Mouse (Mus musculus): Measurements from ENCODE around the gene Btnl6. TPM values are rescaled to one million over a fixed set of nuclear protein-coding genes. Genes with fewer than 3 reads are reported as not detected.
A peak's percentile ranks its signal among the peaks of the same experiment; 100 is the strongest.

Btnl6 gene
- polyA plus RNA-seq (2012; rRNA removed) = 0.15 TPM in 1 of 2 replicates, not detected in the other

DNA sequence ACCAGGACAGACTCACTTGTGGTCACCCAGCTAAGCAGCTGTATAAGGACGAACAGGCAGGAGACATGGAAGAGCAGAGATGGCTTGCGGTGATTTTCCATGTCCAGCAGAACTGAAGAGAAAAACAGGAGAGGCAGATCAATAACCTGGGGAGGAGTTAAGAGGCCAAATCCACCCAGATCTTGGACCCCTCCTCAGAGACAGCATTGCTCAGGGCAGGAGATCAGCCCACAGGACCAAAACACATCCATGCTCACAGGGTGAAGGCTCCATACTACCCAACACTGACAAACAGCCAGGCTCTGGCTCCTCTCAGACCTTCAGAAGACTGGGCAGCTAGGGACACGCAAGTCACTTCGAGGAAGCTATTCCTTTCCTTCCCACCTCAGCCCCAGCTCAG lies at the start of gene Btnl6:
Gene Btnl6 (minus strand): TSS at position 101 of the 400 bp plus-strand sequence.
- TF ChIP-seq POLR2A (IDR thresholded peaks at IDR 0.05; ENCODE audit: borderline replicate concordance, extremely low read depth, low read depth, low read length) (no peak), CTCF (IDR thresholded peaks at IDR 0.05; ENCODE audit: insufficient read depth, low read length) (no peak)
- no peak for DNase-seq
- Histone ChIP-seq H3K4me3 (replicated peaks; ENCODE audit: extremely low read depth, low read depth, low read length) (no peak within 1 kb of the TSS), H3K4me1 (ENCODE audit: control insufficient read depth, insufficient read depth, low read length) (no peaks in the 10 kb centered on the region)
- 90% methylated on average over 4 of the region's 4 CpGs for WGBS

DNA sequence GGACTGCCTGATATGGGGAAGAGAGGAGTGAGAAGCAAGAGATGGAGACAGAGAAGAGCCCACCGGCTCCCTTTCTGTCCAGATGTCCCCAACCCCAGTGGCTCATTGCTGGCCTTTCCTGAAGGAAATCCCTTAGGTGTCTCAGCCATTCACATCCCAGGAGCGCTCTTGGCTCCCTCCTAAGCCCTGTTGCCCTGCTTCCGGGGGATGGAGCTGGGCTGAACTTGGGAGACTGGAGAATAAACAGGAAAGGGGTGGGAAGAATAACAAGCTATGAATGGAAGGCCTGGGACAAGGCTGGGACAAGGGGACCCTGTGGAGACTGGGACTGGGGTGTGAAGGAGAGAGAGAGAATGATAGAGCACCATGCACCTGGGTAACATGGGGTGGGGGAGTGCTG lies 47.6 kb upstream of the Btnl6 start:
- peak overlapping the region; percentile 64 for H3K4me3 ChIP-seq (replicated peaks; ENCODE audit: extremely low read depth, low read depth, low read length)
- TF ChIP-seq POLR2A (IDR thresholded peaks at IDR 0.05; ENCODE audit: borderline replicate concordance, extremely low read depth, low read depth, low read length) (peak; percentile 88; the same call in 1 of the 2 replicates), CTCF (IDR thresholded peaks at IDR 0.05; ENCODE audit: insufficient read depth, low read length) (no peak)
- peak; percentile 37 for DNase-seq
- 22% methylated on average over 3 of the region's 3 CpGs for WGBS
- peaks cover 12% of the 10 kb centered on the region for H3K4me1 ChIP-seq (ENCODE audit: control insufficient read depth, insufficient read depth, low read length)

DNA sequence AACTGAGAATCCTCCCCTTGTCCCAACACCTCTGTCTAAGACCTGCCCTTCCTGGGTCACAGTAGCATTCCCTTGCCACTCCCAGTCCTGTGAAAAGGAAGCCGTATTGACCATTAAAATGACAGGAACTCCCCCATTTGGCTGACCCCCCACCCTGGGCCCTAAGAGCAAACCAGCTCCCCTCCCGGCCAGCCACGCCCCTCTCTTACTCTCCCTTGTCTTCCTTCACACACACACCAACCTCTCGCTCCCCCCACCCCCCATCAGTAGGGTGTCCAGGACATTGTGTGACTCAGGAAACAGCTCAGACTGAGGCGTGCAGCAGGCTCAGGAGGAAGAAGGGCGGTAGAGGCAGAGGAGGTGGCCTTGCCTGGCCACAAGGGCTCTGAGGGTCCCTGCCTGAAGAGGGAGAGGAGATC lies 46.9 kb upstream of the Btnl6 start, which contains the start of gene Notch4:
Gene Notch4 (plus strand): TSS at position 266 of the 419 bp plus-strand sequence.
- DNase-seq = peak; percentile 30
- WGBS = 5% methylated on average over 6 of the region's 6 CpGs
- TF ChIP-seq CTCF (IDR thresholded peaks at IDR 0.05; ENCODE audit: insufficient read depth, low read length) = no peak
- TF ChIP-seq POLR2A (IDR thresholded peaks at IDR 0.05; ENCODE audit: borderline replicate concordance, extremely low read depth, low read depth, low read length) = peak; percentile 92; the same call in 1 of the 2 replicates
- Histone ChIP-seq H3K4me1 (ENCODE audit: control insufficient read depth, insufficient read depth, low read length) (peaks cover 15% of the 10 kb centered on the region), H3K4me3 (replicated peaks; ENCODE audit: extremely low read depth, low read depth, low read length) (peak within 1 kb of the TSS; percentile 64)

DNA sequence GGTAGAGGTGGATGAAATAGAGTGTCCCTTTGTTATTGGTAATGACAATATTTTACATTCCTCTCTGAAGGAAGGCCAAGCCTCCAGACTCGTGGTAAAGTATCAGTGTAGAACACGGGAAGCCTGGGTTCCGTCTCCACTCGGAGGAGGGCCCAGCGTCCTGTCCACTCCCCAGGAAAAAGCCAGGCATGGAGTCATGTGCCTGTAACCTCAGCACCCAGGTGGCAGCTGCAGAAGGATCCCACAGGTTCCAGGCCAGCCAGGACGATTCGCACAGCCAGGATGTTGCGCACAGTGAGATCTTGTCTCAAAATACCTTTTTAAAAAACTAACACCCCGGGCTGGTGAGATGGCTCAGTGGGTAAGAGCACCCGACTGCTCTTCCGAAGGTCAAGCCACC lies 46.2 kb upstream of the Btnl6 start:
- WGBS = 60% methylated on average over 11 of the region's 11 CpGs
- no peak for DNase-seq
- Histone ChIP-seq H3K4me3 (replicated peaks; ENCODE audit: extremely low read depth, low read depth, low read length) (no peak overlapping the region), H3K4me1 (ENCODE audit: control insufficient read depth, insufficient read depth, low read length) (peaks cover 15% of the 10 kb centered on the region)
- TF ChIP-seq CTCF (IDR thresholded peaks at IDR 0.05; ENCODE audit: insufficient read depth, low read length) = no peak
- no peak for TF ChIP-seq POLR2A (IDR thresholded peaks at IDR 0.05; ENCODE audit: borderline replicate concordance, extremely low read depth, low read depth, low read length)

DNA sequence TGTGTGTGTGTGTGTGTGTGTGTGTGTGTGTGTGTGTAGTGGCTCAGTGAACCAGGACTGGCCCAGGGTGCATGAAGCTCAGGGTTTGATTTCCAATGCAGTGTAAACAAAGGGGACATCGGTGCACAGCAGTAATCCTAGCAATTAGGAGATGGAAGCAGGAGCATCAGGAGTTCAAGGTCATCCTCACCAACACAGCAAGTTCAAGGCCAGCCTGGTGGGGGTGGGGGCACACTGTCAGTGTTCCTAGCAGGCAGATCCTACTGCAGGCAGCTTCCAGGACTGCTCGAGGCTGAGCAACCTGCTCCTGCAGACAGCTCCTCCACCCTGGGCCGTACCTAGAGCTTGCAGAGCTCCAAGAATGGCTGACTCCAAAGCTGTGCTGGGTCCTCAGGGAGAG lies 45.4 kb upstream of the Btnl6 start:
- WGBS = 53% methylated on average over 3 of the region's 3 CpGs
- TF ChIP-seq POLR2A (IDR thresholded peaks at IDR 0.05; ENCODE audit: borderline replicate concordance, extremely low read depth, low read depth, low read length) (no peak), CTCF (IDR thresholded peaks at IDR 0.05; ENCODE audit: insufficient read depth, low read length) (no peak)
- Histone ChIP-seq H3K4me3 (replicated peaks; ENCODE audit: extremely low read depth, low read depth, low read length) (no peak overlapping the region), H3K4me1 (ENCODE audit: control insufficient read depth, insufficient read depth, low read length) (peaks cover 15% of the 10 kb centered on the region)
- DNase-seq = no peak

DNA sequence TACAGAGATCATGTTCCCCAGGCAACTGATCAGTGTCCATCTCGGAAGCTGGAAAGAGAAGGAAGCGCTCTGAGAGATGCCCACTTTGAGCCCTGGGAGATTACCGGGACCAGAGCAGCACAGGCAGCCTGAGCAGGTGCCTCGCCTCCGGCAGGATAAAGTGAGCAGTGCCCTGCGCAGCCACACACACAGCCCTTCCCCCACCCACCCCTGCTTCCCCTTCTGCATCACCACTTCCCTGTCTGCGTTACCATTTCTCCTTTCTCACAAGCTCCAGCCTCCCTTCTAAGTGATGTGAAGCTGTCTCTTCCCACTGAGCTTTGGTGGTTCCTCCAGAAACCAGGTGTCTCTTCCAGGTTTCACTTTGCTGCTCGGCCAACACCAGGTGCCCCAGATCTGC lies 44.0 kb upstream of the Btnl6 start:
- DNase-seq = no peak
- no peak for TF ChIP-seq POLR2A (IDR thresholded peaks at IDR 0.05; ENCODE audit: borderline replicate concordance, extremely low read depth, low read depth, low read length)
- Histone ChIP-seq H3K4me1 (ENCODE audit: control insufficient read depth, insufficient read depth, low read length) (peaks cover 15% of the 10 kb centered on the region), H3K4me3 (replicated peaks; ENCODE audit: extremely low read depth, low read depth, low read length) (peak overlapping the region; percentile 14)
- WGBS = 36% methylated on average over 8 of the region's 8 CpGs

DNA sequence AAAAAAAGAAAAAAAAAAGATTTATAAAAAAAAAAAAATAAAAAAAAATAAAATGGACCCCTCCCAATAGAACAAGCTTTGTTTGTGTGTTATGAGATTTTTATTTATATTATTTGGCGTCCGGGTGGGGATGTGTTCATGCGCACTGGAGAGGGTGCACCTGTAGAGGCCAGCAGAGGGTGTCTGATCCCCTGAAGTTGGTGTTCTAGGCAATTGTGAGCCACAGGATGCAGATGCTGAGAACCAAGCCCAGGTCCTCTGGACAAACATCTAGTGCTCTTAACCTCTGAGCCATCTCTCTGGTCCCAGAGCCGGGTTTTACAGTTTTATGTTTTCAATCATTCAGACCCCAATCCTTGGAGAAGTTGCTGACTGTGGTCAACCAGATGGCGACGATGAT lies 43.3 kb upstream of the Btnl6 start:
- DNase-seq = no peak
- no peak for TF ChIP-seq POLR2A (IDR thresholded peaks at IDR 0.05; ENCODE audit: borderline replicate concordance, extremely low read depth, low read depth, low read length)
- TF ChIP-seq CTCF (IDR thresholded peaks at IDR 0.05; ENCODE audit: insufficient read depth, low read length) = no peak
- WGBS = 85% methylated on average over 6 of the region's 6 CpGs
- Histone ChIP-seq H3K4me1 (ENCODE audit: control insufficient read depth, insufficient read depth, low read length) (peaks cover 12% of the 10 kb centered on the region), H3K4me3 (replicated peaks; ENCODE audit: extremely low read depth, low read depth, low read length) (no peak overlapping the region)

DNA sequence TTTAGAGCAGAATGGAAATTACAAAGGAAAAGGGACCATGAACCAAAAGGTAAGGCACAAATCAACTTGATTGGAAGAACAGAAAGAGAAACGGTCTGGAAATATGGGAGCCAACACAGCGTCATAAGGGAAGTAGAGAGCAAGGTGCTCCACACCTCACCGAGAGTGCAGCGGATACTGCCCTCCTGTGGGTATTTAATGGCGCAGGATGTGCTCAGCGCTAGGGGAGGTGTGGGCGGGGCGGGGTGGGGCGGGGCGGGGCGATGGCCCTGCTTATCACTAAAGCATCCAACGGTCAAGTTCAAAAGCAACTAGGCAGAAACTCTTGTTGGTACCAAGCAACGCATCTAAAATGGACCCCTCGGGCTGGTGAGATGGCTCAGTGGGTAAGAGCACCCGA lies 42.7 kb upstream of the Btnl6 start:
- peaks cover 12% of the 10 kb centered on the region for H3K4me1 ChIP-seq (ENCODE audit: control insufficient read depth, insufficient read depth, low read length)
- TF ChIP-seq POLR2A (IDR thresholded peaks at IDR 0.05; ENCODE audit: borderline replicate concordance, extremely low read depth, low read depth, low read length) (no peak), CTCF (IDR thresholded peaks at IDR 0.05; ENCODE audit: insufficient read depth, low read length) (no peak; the same call in 1 of the 2 replicates)
- DNase-seq = no peak
- H3K4me3 ChIP-seq (replicated peaks; ENCODE audit: extremely low read depth, low read depth, low read length) = no peak overlapping the region
- 40% methylated on average over 15 of the region's 15 CpGs for WGBS

DNA sequence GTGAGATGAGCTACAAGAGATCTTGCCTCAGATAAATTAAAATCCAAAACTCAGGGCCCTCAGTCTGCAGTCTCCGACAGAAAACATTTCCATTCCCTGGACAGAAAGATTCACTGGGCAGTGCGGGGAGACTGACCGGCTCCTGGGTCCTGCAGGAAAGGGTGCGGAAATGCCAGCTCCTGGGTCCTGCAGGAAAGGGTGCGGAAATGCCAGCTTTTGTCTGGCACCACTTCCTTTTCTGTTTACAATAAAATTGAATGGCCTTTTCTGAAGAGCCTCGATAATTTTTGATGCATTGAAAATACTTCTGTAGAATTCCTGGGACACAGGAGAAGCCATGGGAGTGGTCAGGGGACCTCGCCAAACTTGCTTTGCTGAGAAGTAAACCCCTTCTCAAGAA lies 42.0 kb upstream of the Btnl6 start:
- TF ChIP-seq CTCF (IDR thresholded peaks at IDR 0.05; ENCODE audit: insufficient read depth, low read length) = no peak
- Histone ChIP-seq H3K4me1 (ENCODE audit: control insufficient read depth, insufficient read depth, low read length) (peaks cover 12% of the 10 kb centered on the region), H3K4me3 (replicated peaks; ENCODE audit: extremely low read depth, low read depth, low read length) (no peak overlapping the region)
- DNase-seq = no peak
- WGBS = 48% methylated on average over 7 of the region's 7 CpGs

DNA sequence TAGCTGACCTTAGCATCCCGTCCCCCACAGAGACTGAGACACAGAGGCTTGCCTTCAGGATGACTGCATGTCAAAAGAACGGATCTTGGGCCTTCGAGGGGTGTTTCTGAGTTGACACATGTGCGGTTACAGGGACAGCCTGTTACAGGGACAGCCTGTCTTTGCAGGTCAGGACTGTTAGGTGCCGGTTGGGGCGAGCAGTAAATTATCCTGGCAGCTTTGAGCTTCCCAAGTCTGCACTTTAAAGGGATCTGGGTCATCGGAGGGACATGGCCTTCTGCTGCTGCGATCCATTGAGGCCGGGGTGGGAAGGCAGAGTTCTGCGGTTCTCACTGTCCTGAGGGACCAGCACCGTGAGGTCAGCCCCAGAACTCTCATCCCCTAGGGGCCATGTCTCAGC lies 40.3 kb upstream of the Btnl6 start:
- H3K4me1 ChIP-seq (ENCODE audit: control insufficient read depth, insufficient read depth, low read length) = peaks cover 9% of the 10 kb centered on the region
- 78% methylated on average over 11 of the region's 11 CpGs for WGBS
- no peak for DNase-seq
- H3K4me3 ChIP-seq (replicated peaks; ENCODE audit: extremely low read depth, low read depth, low read length) = no peak overlapping the region
- TF ChIP-seq CTCF (IDR thresholded peaks at IDR 0.05; ENCODE audit: insufficient read depth, low read length) = no peak
- TF ChIP-seq POLR2A (IDR thresholded peaks at IDR 0.05; ENCODE audit: borderline replicate concordance, extremely low read depth, low read depth, low read length) = no peak
